In the genomic region with DNA sequence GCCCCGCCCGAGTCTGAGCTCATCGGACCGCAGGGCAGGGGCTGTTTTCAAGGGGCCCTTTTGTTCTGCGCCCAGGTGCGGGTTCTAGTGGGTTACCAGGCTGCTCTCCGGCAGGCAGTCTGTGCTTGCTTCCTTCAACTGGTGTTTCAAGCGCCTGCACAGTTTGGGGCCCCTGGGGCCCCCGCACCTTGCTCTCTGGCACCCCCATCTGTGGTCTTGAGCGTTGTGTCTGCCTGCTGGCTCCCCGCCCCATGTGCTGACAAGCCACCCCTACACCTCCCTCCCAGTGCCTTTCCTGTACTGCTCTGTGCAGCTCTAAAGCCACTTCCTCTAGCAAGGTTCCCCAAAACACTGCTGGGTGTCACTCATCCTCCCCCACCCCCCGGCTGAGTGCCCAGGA, we compare ENCODE assay signal across 8 mouse cellular contexts. TPM values are rescaled to one million over a fixed set of nuclear protein-coding genes. Genes with fewer than 3 reads are reported as not detected.
DNase-seq lines count a peak whose midpoint lies in the region; ATAC-seq lines count a peak whose summit lies in the region.

No protein-coding gene starts in this region.

- H3K4me3 ChIP-seq in forebrain, embryonic 14.5 days (ENCODE audit: low read depth, low read length), result no peak overlapping the region
- H3K4me3 ChIP-seq in forebrain, embryonic 13.5 days, result no peak overlapping the region
- H3K4me3 ChIP-seq in embryonic facial prominence, embryonic 10.5 days, result no peak overlapping the region
- H3K4me3 ChIP-seq in intestine, embryonic 15.5 days (replicated peaks), result no peak overlapping the region

- WGBS in forebrain, embryonic 14.5 days, result 59% methylated on average over 12 of the region's 12 CpGs
- WGBS in forebrain, embryonic 13.5 days, result 63% methylated on average over 12 of the region's 12 CpGs
- WGBS in embryonic facial prominence, embryonic 10.5 days, result 63% methylated on average over 12 of the region's 12 CpGs
- WGBS in intestine, embryonic 15.5 days, result 49% methylated on average over 12 of the region's 12 CpGs

- no peak overlapping the region for H3K4me2 ChIP-seq in forebrain, embryonic 14.5 days (ENCODE audit: low read length)
- H3K4me2 ChIP-seq in forebrain, embryonic 13.5 days, result no peak overlapping the region
- H3K4me2 ChIP-seq in intestine, embryonic 15.5 days (replicated peaks), result peak overlapping the region; percentile 27

- H3K27me3 ChIP-seq in forebrain, embryonic 14.5 days (replicated peaks; ENCODE audit: control insufficient read depth, insufficient read depth, low read length), result no peaks in the 10 kb centered on the region
- H3K27me3 ChIP-seq in forebrain, embryonic 13.5 days, result no peaks in the 10 kb centered on the region
- 0 out of 2 replicates have a peak, but pooled peaks cover 6% of the 10 kb centered on the region for H3K27me3 ChIP-seq in embryonic facial prominence, embryonic 10.5 days (replicated peaks; ENCODE audit: low read depth, poor library complexity, severe bottlenecking)
- no peaks in the 10 kb centered on the region for H3K27me3 ChIP-seq in intestine, embryonic 15.5 days (replicated peaks)

- ATAC-seq in forebrain, embryonic 14.5 days, result 0 out of 2 replicates have a peak, but pooled peaks have one; percentile 29
- no peak for ATAC-seq in forebrain, embryonic 13.5 days
- peak; percentile 83 for ATAC-seq in intestine, embryonic 15.5 days

- H3K9ac ChIP-seq in forebrain, embryonic 14.5 days (ENCODE audit: low read length), result no peak overlapping the region
- H3K9ac ChIP-seq in forebrain, embryonic 13.5 days, result no peak overlapping the region
- no peak overlapping the region for H3K9ac ChIP-seq in intestine, embryonic 15.5 days

- H3K4me1 ChIP-seq in forebrain, embryonic 14.5 days (ENCODE audit: control insufficient read depth, insufficient read depth, low read length), result no peaks in the 10 kb centered on the region
- H3K4me1 ChIP-seq in forebrain, embryonic 13.5 days, result no peaks in the 10 kb centered on the region
- peaks cover 37% of the 10 kb centered on the region for H3K4me1 ChIP-seq in embryonic facial prominence, embryonic 10.5 days
- peaks cover 18% of the 10 kb centered on the region for H3K4me1 ChIP-seq in intestine, embryonic 15.5 days (replicated peaks)

- no peaks in the 10 kb centered on the region for H3K9me3 ChIP-seq in forebrain, embryonic 14.5 days (replicated peaks; ENCODE audit: control insufficient read depth, low read length)
- H3K9me3 ChIP-seq in forebrain, embryonic 13.5 days (replicated peaks), result no peaks in the 10 kb centered on the region
- no peaks in the 10 kb centered on the region for H3K9me3 ChIP-seq in embryonic facial prominence, embryonic 10.5 days
- no peaks in the 10 kb centered on the region for H3K9me3 ChIP-seq in intestine, embryonic 15.5 days

- H3K27ac ChIP-seq in forebrain, embryonic 14.5 days (ENCODE audit: low read depth, low read length), result no peak overlapping the region
- no peak overlapping the region for H3K27ac ChIP-seq in forebrain, embryonic 13.5 days
- H3K27ac ChIP-seq in embryonic facial prominence, embryonic 10.5 days (replicated peaks), result peak overlapping the region; percentile 30; the same call in 1 of the 2 replicates
- no peak overlapping the region for H3K27ac ChIP-seq in intestine, embryonic 15.5 days

- no peaks in the 10 kb centered on the region for H3K36me3 ChIP-seq in forebrain, embryonic 14.5 days (ENCODE audit: control insufficient read depth, insufficient read depth, low read length)
- no peaks in the 10 kb centered on the region for H3K36me3 ChIP-seq in forebrain, embryonic 13.5 days (ENCODE audit: poor library complexity, severe bottlenecking)
- H3K36me3 ChIP-seq in embryonic facial prominence, embryonic 10.5 days (replicated peaks), result no peaks in the 10 kb centered on the region
- H3K36me3 ChIP-seq in intestine, embryonic 15.5 days, result no peaks in the 10 kb centered on the region

- no peak for DNase-seq in forebrain, embryonic 14.5 days (ENCODE audit: low spot score)
- peak; percentile 94 for DNase-seq in CD4-positive, CD25-positive, alpha-beta regulatory T cell, adult 2 months (ENCODE audit: low read depth, low spot score)
- DNase-seq in embryonic facial prominence, embryonic 10.5 days (ENCODE audit: low spot score), result peak; percentile 22
- DNase-seq in lung, postnatal 10 days, result peak; percentile 74
- peak; percentile 98 to 99 for DNase-seq in thymus, adult 18-20 months
- no peak for DNase-seq in cerebellum, adult 9-10 months

RNA-seq across cellular contexts. Expression of gene Rassf5, which starts 45.1 kb away (rescaled TPM):
- polyA plus RNA-seq in forebrain, embryonic 14.5 days (2014; fragmentation: Nextera tagmentation; extraction: Ambion mirVana), result 1.0 and 1.2 TPM in 2 replicates
- polyA plus RNA-seq in forebrain, embryonic 13.5 days (2015; fragmentation: Nextera tagmentation; extraction: Ambion mirVana), result 0.98 and 1.1 TPM in 2 replicates
- polyA plus RNA-seq in embryonic facial prominence, embryonic 10.5 days (2016; fragmentation: Nextera tagmentation; extraction: Ambion mirVana), result 1.2 and 1.3 TPM in 2 replicates
- 2.8 and 3.1 TPM in 2 replicates for polyA plus RNA-seq in intestine, embryonic 15.5 days (2015; fragmentation: Nextera tagmentation; extraction: Ambion mirVana)

RNA-seq across cellular contexts. Expression of gene Eif2d, which starts 47.0 kb away (rescaled TPM):
- polyA plus RNA-seq in forebrain, embryonic 14.5 days (2014; fragmentation: Nextera tagmentation; extraction: Ambion mirVana), result 61.5 and 66.1 TPM in 2 replicates
- polyA plus RNA-seq in forebrain, embryonic 13.5 days (2015; fragmentation: Nextera tagmentation; extraction: Ambion mirVana), result 55.0 and 60.6 TPM in 2 replicates
- polyA plus RNA-seq in embryonic facial prominence, embryonic 10.5 days (2016; fragmentation: Nextera tagmentation; extraction: Ambion mirVana), result 66.9 and 70.3 TPM in 2 replicates
- polyA plus RNA-seq in intestine, embryonic 15.5 days (2015; fragmentation: Nextera tagmentation; extraction: Ambion mirVana), result 53.0 and 55.1 TPM in 2 replicates

Comparison
In these comparisons a context has a peak if more than half of its experiments do, and no peak if none do; other contexts are left out.
1. DNase-seq: peak in CD4-positive, CD25-positive, alpha-beta regulatory T cell, adult 2 months (single experiment), embryonic facial prominence, embryonic 10.5 days (single experiment), lung, postnatal 10 days (single experiment) and thymus, adult 18-20 months (2 of 2); none in forebrain, embryonic 14.5 days (single experiment) and cerebellum, adult 9-10 months (single experiment).